ENCODE assay signal across 21 mouse cellular contexts in the genomic region with DNA sequence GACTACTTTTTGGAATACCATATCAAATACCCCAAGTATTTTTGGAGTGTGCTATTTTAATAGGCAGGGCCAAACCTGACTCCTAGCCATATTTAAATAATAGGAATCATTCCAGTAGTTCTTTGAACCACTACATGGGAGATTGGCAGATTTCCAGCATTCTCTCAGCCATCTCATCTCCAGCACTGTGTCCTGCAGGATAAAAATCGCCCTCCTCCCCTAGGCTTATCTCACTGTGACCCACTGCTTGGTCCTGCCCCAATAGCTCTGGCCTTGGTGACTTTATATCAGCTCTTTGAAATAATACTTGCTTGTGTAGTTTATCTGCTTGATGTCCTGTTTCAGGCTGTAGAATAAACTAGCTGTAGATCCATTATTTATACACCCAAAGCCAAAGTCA.
DNase-seq lines count a peak whose midpoint lies in the region; ATAC-seq lines count a peak whose summit lies in the region.
"Had no signal": no experiment of that assay in that cellular context is flagged by ENCODE, and none has a peak within 500 bp of the region (broad histone marks: within the 10 kb centered on the region; RNA-seq: fewer than 3 reads in every experiment).

No protein-coding gene starts in this region.

- H3K36me3 ChIP-seq in kidney, embryonic 14.5 days (ENCODE audit: control insufficient read depth, insufficient read depth, low read length): no peaks in the 10 kb centered on the region
- no peaks in the 10 kb centered on the region for H3K36me3 ChIP-seq in midbrain, embryonic 14.5 days (ENCODE audit: control insufficient read depth, insufficient read depth, low read length)
- H3K36me3 ChIP-seq in midbrain, embryonic 13.5 days: no peaks in the 10 kb centered on the region
- H3K36me3 ChIP-seq: embryonic facial prominence, embryonic 15.5 days; forebrain, embryonic 10.5 days; kidney, embryonic 15.5 days; neural tube, embryonic 12.5 days had no signal

- no peak overlapping the region for H3K4me2 ChIP-seq in kidney, embryonic 14.5 days (replicated peaks; ENCODE audit: low read depth, low read length)
- no peak overlapping the region for H3K4me2 ChIP-seq in midbrain, embryonic 14.5 days (ENCODE audit: low read length)
- H3K4me2 ChIP-seq in midbrain, embryonic 13.5 days (replicated peaks): no peak overlapping the region
- H3K4me2 ChIP-seq: embryonic facial prominence, embryonic 15.5 days; kidney, embryonic 15.5 days; neural tube, embryonic 12.5 days had no signal

- 57% methylated on average over 1 of the region's 1 CpGs for WGBS in kidney, embryonic 14.5 days
- WGBS in midbrain, embryonic 14.5 days: 61% methylated on average over 1 of the region's 1 CpGs
- 87% methylated on average over 1 of the region's 1 CpGs for WGBS in midbrain, embryonic 13.5 days

- H3K9me3 ChIP-seq in kidney, embryonic 14.5 days (ENCODE audit: control insufficient read depth, low read length): no peaks in the 10 kb centered on the region
- H3K9me3 ChIP-seq in midbrain, embryonic 14.5 days (ENCODE audit: control insufficient read depth, low read length): no peaks in the 10 kb centered on the region
- no peaks in the 10 kb centered on the region for H3K9me3 ChIP-seq in midbrain, embryonic 13.5 days
- H3K9me3 ChIP-seq: embryonic facial prominence, embryonic 15.5 days; forebrain, embryonic 10.5 days; kidney, embryonic 15.5 days; neural tube, embryonic 12.5 days had no signal

- no peak overlapping the region for H3K4me3 ChIP-seq in kidney, embryonic 14.5 days (ENCODE audit: low read length)
- no peak overlapping the region for H3K4me3 ChIP-seq in midbrain, embryonic 14.5 days (replicated peaks; ENCODE audit: low read depth, low read length)
- H3K4me3 ChIP-seq in midbrain, embryonic 13.5 days (replicated peaks): no peak overlapping the region
- H3K4me3 ChIP-seq: embryonic facial prominence, embryonic 15.5 days; forebrain, embryonic 10.5 days; kidney, embryonic 15.5 days; neural tube, embryonic 12.5 days had no signal

- no peak overlapping the region for H3K9ac ChIP-seq in kidney, embryonic 14.5 days (ENCODE audit: low read depth, low read length)
- H3K9ac ChIP-seq in midbrain, embryonic 14.5 days (replicated peaks; ENCODE audit: low read length): no peak overlapping the region
- H3K9ac ChIP-seq in midbrain, embryonic 13.5 days (replicated peaks): no peak overlapping the region
- H3K9ac ChIP-seq: embryonic facial prominence, embryonic 15.5 days; kidney, embryonic 15.5 days; neural tube, embryonic 12.5 days had no signal

- peaks cover 1% of the 10 kb centered on the region; the same call in 1 of the 2 replicates for H3K4me1 ChIP-seq in kidney, embryonic 14.5 days (ENCODE audit: control insufficient read depth, insufficient read depth, low read length)
- peaks cover 15% of the 10 kb centered on the region; the same call in 1 of the 2 replicates for H3K4me1 ChIP-seq in midbrain, embryonic 14.5 days (ENCODE audit: control insufficient read depth, insufficient read depth, low read length)
- peaks cover 16% of the 10 kb centered on the region for H3K4me1 ChIP-seq in midbrain, embryonic 13.5 days (replicated peaks)

- H3K27ac ChIP-seq in kidney, embryonic 14.5 days (ENCODE audit: low read depth, low read length): no peak overlapping the region
- 0 out of 2 replicates have a peak overlapping the region, but pooled peaks have one; percentile 20 for H3K27ac ChIP-seq in midbrain, embryonic 14.5 days (replicated peaks; ENCODE audit: low read depth, low read length)
- H3K27ac ChIP-seq in midbrain, embryonic 13.5 days: no peak overlapping the region
- H3K27ac ChIP-seq: embryonic facial prominence, embryonic 15.5 days; forebrain, embryonic 10.5 days; hindbrain, postnatal 0 days; kidney, embryonic 15.5 days; neural tube, embryonic 12.5 days had no signal

- no peak for ATAC-seq in kidney, embryonic 14.5 days (ENCODE audit: low FRiP score, low TSS enrichment)
- no peak for ATAC-seq in midbrain, embryonic 14.5 days (ENCODE audit: low FRiP score, low TSS enrichment)
- no peak for ATAC-seq in midbrain, embryonic 13.5 days
- ATAC-seq: hindbrain, postnatal 0 days had no signal

- peak; percentile 20 to 50 for DNase-seq in cerebellum, postnatal 14 days
- no peak for DNase-seq in cerebellum, adult 9-10 months
- DNase-seq in kidney, postnatal 14 days: peak; percentile 28
- no peak for DNase-seq in midbrain, embryonic 14.5 days
- DNase-seq in adrenal gland, postnatal 36 days: peak; percentile 50 to 68
- DNase-seq in natural killer cell, adult 2 months (ENCODE audit: low spot score in 2 of 2): no peak
- DNase-seq: B cell, adult 2 months; cerebellum, adult 9-11 months; embryo, embryonic 11 days; gastrocnemius, postnatal 14 days; layer of hippocampus, postnatal 36 days; lung, adult 18-20 months; right cerebral cortex, postnatal 25 days; thymus, postnatal 25 days had no signal

- H3K27me3 ChIP-seq in kidney, embryonic 14.5 days (ENCODE audit: control insufficient read depth, insufficient read depth, low read length): no peaks in the 10 kb centered on the region
- no peaks in the 10 kb centered on the region for H3K27me3 ChIP-seq in midbrain, embryonic 14.5 days (ENCODE audit: control insufficient read depth, insufficient read depth, low read length)
- no peaks in the 10 kb centered on the region for H3K27me3 ChIP-seq in midbrain, embryonic 13.5 days
- H3K27me3 ChIP-seq: embryonic facial prominence, embryonic 15.5 days; kidney, embryonic 15.5 days; neural tube, embryonic 12.5 days had no signal

Comparison
In these comparisons a context has a peak if more than half of its experiments do, and no peak if none do; other contexts are left out.
1. DNase-seq: peak in cerebellum, postnatal 14 days (2 of 2), kidney, postnatal 14 days (single experiment) and adrenal gland, postnatal 36 days (2 of 2); none in cerebellum, adult 9-10 months (single experiment), midbrain, embryonic 14.5 days (single experiment) and natural killer cell, adult 2 months (0 of 2).